Mouse (Mus musculus) heart, postnatal 25 days (tissue): Measurements from ENCODE around the gene Polr2b. TPM values are rescaled to one million over a fixed set of nuclear protein-coding genes. Genes with fewer than 3 reads are reported as not detected.

ENCODE experiments used
- DNase-seq: peaks from one replicate; pipeline ENCODE4 v3.0.0; 2022; ENCODE audit warnings: low spot score
- intact Hi-C: fragments of 180-260 bp; cut with DNase I; formaldehyde crosslinking; loops from one replicate; pipeline ENCODE4 v1.15.1; 2025
- total RNA-seq, 2 experiments: library from RNA; stranded (reverse); gene quantifications; 2 replicates each; pipeline ENCODE4 v1.2.3; 2021

The Polr2b gene
- total RNA-seq, 2 experiments from 2014 or later = 32.2 to 34.5 TPM

DNA sequence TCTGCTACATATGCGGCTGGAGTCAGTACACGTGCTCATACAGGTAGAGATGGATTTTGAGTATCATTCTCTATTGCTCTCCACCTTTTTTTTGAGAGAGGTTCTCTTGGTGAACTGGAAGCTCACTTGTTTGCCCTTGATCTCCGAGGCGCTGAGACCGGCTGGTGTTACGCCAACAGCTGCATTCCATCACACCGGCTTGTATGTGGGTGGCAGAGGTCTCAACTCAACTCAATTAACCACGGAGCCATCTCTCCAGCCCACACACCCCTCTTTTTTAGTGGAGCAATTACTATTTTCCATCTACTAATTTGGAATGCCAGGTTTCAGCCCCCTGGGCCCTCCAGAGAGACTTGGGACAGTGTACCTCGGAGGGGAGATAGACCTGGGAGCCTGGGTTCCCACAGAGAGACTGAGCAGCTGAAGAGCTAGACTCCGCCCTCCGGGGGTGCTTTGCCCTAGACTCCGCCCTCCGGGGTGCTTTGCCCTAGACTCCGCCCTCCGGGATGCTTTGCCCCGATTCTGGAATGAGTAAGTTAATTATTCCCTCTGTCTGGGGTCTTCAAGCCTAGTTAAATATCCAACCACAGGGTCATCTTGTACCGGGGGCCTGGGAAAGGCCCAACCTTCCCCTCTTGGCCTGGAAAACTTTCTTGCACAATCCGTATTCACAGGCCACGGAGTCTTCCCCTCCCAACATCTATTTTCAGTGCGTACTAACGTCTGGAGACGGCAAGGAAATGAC, 47.6 kb downstream of the Polr2b start:
- DNase-seq = peak; percentile 59
- intact Hi-C loops = no loop called here

DNA sequence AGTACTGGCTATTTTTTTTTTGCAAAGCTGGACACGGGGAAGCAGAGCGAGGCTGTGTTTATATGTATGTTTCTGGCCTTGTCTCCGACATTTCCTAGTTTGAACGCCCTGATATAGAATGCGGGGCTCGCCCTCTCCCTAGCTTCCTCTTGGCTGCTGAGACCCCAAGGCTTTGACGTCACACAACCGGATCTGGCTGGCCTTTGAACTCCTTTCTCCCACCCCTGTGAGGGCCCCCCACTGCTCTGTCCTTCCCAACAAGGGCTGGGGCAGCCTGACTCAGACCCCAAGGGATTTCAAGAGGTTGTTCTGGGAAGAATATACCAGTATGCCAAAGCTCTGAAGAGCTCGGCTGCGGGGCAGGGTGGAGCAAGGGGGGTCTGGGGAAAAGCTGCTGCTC, 48.4 kb downstream of the Polr2b start:
- intact Hi-C loops = no loop called here
- DNase-seq = peak; percentile 61

DNA sequence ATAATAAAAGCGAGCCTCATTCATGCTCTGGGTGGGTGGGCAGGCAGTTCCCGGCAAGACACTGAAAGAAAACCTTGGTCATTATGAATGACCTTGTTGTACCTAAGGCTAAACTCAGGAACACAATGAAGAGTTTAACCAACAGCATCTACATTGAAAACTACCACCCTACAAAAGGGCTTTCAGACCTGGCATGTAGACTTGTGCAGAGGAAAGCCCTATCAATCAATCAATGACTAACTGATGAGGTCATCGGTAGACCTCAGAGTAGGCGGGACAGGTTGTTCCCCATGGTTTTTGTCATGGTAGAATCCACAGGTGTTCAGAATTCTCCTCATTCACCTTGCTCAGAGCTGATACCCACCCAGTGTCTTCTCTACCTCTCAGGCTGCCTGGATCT, 50.0 kb downstream of the Polr2b start:
- intact Hi-C loops = no loop called here
- no peak for DNase-seq

DNA sequence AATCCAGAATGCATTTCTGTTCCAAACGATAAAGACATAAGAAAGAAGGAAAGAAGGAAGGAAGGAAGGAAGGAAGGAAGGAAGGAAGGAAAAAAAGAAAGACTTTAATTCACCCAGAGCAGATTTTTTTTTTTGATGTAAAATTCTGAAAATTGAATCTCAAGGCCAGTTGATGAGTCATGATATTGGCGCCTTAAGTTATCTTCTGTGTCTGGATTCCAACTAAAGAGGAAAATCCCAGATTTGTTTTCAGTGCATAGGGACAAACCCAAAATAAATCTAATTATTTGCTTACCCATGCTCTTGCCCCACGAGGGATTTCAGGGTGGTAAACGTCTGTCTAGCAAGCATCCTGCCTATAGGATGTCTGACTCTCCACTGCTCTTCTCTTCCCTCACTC, 51.1 kb downstream of the Polr2b start:
- no peak for DNase-seq
- intact Hi-C loops = no loop called here

DNA sequence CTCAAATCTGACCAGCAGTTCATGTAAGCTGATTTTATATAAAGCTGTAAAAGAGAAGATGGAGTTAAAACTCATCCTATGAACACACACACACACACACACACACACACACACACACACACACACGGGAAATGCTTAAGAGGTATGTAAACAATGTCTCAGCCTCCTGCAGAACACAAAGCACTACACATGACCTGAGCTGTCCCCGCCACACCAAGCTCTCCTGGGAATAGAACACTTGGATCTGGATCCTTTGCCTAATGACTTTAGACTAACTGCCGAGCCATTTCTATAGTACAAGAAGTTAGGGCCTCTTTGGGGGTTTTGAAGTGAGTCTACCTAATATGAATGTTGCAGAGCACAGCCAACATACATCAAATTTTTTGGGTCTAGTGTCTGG, 52.2 kb downstream of the Polr2b start:
- intact Hi-C loops = no loop called here
- DNase-seq = no peak

DNA sequence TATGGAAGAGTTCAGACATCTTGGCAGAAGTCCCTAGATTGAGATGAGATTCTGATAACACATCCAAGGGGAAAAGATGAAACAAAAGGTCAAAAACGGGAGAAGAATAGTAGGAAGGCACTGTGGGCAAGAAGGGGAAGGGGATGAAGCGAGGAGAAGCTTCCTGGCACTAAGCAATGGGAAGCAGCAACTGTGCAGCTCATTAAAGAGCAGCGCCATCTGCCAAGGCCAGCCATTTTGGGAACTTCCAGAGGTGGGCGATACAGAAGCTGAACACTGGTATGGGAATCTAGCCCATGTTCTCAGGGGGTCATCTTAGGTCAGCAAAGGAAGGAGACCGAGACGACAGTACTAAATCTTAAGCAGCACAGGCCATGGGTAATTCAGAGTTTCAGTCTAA, 53.7 kb downstream of the Polr2b start:
- no peak for DNase-seq
- intact Hi-C loops = no loop called here

DNA sequence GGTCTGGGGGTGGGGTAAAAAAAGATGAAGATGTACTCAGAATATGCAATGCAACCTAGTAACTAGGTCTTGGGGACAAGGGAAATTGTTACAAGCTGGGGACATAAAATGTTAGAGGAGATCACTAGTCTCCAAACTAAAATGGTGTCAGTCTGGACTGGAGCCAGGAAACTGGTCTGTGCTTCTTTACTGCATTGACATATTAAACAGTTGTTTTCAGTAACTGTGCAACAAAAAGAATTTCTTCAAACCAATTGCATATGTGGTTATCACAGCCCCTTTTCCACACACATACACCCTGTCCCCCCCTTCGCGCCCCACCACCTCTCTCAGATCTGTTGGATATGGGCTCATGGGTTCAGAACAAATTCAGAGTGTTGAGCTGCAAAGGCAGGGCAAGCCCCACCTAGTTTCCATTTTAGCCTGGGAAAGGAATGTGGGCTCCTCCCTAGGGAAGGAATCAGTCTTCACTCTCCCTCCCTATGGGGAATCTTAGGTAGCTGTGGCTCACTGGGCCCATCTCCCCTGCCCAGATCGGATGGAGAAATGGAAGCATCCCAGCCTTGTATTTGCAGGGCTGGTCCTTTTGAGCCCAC, 54.6 kb downstream of the Polr2b start:
- DNase-seq = no peak
- intact Hi-C loops = no loop called here

DNA sequence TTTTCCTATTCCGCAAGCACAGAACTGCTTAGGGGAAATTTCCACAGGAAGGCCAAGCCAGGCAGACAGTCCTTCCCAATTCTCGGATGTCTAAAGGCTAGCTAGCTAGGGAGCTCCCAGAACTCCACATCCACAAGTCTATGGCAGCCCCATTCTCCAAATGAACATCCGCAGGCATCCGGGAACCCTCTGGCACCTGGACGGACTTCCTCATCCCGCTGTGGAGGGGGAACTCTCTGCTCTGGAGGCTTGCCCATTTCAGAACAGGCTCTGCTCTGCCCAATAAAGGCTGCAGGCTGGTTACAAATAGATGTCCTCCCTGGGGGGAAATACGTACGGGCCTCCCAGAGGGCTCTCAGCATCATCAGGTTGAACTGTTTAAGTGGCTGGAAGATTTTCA, 56.4 kb downstream of the Polr2b start:
- peak; percentile 40 for DNase-seq
- intact Hi-C loops = no loop called here

DNA sequence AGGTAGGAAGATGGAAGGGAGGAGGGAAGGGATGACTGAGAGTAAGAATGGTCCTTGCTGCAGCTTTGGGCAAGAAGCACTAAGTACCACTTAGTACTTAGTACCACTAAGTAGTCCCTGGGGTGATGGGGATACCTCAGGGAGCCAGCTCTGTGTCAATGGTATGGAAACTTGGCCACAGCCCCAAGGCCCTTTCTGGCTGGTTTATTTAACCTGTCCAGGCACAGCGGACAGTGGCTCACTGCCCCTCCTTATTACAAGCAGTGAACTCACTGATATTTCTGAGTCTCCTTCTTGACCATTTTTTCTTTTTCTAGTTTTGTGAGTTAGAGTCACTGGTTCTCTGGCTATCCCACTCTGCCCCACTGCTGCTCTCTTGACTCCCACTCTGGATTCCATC, 57.2 kb downstream of the Polr2b start:
- intact Hi-C loops = no loop called here
- DNase-seq = no peak

DNA sequence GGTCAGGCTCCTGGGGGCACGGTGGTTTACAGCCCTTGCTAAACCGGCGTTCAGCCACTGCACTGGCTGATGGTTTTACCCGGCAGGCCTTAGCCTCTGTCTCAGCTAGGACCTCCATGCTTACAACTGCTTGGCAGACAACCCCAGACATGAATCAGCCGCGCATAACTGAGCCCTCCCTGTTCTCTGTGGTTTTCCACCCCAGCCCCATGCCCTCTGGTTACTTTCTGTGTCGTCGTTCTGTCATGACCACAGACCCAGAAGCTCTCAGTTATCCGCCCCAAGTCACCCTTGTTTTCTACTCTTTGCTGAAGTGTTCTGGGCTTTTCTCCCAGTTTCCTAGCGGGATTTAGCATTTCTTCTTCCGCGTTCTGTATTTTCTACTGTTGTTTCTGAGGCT, 57.7 kb downstream of the Polr2b start:
- DNase-seq = peak; percentile 39
- intact Hi-C loops = no loop called here

DNA sequence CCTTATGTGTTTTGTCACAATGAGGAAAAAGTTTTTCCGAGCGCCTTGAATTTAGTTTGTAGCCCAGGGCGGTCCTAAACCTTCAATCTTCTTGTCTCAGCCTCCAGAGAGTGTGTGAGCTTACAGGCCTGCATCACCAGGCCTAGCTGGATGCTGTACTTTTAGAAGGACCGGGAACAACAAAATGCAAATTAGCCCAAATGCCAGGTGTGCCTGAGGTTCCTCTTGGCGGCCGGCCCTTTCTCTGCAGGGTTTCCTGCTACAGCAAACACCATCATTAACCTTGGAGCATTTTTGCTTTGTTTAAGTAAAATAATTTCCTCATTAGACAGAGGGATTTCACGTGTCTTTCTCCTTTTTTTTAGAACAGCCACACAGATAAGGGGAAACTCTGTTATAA, 58.2 kb downstream of the Polr2b start:
- intact Hi-C loops = no loop called here
- DNase-seq = no peak

DNA sequence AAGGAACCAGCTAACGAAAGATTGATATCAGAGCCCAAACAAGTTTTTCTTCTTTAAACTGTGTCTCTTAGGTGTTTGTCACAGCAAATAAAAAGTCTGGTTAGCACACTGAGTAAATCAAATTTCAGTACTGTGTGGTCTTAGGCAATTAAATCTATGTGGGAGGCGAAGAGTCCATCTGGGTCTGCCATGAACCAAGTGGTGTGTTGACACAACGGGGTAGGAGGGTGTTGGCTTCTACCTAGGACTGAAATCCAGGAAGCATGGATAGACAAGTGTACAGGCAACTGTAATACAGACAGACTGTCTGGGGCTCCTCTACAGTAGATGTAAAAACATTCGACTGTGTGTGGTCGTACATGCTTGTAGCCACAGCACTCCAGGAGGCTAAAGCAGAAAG, 59.4 kb downstream of the Polr2b start:
- no peak for DNase-seq
- intact Hi-C loops = no loop called here

DNA sequence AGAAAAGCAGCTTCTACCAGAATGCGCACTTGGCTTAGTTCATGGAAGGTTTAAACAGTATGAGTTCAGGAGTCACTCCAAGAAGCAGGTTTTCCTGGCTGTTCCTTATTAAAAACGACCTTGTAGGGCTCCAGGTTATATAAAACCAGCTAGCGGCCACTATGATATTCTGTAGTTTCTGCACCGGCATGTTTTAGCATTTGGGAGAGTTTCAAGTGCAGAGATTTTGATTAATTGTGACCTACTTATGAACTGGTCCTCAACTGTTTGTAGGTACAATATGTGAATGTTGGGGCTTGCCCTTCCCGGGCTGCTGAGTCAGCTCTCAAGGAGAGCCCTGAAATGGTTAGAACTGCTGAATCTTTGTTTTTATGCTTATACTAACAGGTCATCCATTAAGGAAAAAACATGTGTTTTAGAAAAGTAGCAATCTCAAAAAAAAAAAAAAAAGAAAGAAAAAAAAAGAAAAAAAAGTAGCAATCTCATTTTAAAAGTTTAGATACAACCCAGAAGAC, 60.5 kb downstream of the Polr2b start:
- intact Hi-C loops = no loop called here
- no peak for DNase-seq

DNA sequence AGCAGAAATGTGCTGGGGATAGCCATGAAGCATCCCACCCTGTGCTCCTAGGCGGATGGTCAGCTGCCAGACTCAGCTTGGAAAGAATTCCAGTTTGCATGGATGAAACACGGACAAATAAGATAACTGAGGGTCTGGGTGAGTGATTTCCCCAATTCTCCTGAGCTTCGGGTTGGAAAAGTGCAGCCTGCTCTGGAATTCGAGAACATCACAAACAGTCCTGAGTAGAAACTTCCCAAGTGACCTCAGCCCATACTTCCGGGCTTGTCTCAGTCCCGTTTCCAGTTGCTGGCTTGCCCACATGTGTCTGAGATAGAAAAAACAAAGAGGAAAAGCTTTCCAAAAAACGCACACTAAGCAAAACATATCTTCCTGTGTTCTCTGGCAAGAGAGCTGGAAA, 62.3 kb downstream of the Polr2b start:
- intact Hi-C loops = no loop called here

DNA sequence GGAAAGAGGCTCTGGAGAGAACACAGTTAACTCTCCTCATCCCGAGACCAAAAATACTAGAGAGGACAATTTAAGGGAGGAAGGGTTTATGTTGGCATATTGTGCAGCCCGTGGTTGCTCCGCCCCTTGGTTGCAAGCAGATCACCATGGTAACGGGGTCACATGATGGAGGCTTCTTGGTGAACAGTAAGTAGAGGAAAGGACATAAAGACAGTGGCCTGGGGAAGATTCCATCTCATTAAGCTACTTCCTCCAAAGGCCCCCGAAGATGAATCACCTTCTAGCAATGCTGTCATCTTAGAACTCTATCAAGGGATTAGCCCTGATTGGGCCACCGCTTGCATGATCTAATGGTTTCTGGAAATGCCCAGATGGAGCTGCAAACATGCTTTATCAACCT, 62.8 kb downstream of the Polr2b start:
- intact Hi-C loops = no loop called here
- no peak for DNase-seq

More for the DNA sequence above, 62.3 kb downstream of the Polr2b start:
- DNase-seq = peak; percentile 70

DNA sequence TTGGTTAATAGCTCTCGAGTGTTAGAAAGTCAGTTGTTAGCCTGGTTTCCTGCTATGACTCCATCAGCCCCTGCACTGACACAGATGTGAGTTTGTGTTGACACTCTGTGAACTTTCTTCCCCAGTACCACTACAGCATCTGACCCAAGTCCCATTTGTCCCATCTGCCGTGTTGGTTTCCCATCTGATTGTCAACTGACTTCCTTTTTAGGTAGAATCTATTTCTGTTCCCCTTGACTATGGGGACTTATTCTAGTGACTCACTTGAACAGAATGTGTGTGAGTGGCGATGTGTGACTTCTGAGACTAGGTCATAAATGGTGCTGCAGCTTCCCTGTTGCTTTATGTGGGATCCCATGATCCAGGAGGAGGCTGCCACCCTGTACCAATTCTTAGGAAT, 65.0 kb downstream of the Polr2b start:
- DNase-seq = no peak
- intact Hi-C loops = no loop called here

DNA sequence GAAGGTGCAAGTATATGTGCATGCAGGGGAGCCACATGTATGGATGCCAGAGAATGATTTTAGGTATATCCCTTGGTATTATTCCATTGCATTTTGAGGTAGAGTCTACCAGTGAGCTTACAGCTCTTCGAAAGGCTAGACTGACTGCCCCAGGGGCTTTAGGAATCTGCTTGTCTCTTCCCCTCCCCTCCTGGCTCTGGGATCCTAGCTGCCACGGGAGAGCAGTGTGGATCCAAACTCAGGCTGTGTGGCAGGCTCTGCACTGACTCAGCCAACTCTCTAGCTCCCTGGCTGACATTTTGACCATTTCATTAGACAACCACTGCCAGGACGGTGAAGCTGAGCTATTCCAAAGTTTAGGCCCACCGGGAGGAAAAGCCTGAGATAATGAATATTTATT, 65.6 kb downstream of the Polr2b start:
- intact Hi-C loops = no loop called here

DNA sequence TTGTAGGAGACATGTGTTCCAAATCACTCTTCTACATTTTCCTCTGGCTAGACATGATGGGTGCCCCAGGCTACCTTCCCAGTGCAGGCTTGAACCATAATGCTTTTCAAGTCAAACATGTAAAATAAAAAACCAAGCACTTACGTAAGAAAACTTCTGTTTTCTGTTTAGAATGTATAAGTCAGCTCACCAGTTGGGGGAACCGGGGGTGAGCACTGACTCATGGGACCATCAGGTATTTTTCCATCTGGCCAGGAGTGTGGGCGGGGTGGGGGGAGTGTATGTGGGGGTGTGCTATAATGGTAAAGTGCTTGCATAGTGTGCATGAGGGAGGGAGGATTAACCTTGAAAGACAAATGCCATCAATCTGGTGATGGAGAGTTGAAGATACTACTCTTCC, 68.1 kb downstream of the Polr2b start:
- DNase-seq = no peak

More for the DNA sequence above, 65.6 kb downstream of the Polr2b start:
- DNase-seq = no peak

DNA sequence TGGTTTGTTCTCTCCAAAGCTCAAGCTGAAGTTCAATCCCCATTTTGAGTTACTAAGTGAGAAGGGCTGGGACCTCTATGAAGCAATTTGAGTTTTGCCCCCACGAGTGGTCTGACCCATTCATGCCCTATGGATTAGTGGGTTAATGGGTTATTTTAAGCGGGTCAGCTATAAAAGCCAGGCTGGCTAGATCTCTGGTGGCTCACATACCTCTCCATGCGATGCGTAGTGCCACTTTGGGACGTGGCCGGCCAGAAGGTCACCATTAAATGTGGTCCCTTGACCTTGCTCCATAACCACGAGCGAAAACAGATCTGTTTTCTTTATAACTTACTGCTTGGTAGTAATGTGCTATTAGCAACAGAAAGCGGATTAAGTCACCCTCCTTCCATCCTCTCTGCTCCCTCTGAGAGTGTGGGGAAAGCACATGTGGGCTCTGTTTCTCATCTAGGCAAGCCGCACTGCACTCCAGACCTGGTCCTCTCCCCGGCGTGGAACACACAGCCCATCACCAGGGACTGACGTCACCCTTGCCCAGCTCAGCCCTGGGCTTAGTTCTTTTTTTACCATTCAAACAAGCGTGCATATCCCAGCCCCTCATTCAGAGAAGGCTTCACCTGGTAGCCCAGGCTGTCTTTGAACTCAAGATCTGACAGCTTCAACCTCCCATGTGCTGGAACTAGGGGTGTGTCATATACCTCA, 69.6 kb downstream of the Polr2b start:
- intact Hi-C loops = no loop called here
- DNase-seq = no peak

More for the DNA sequence above, 68.1 kb downstream of the Polr2b start:
- intact Hi-C loops = no loop called here

DNA sequence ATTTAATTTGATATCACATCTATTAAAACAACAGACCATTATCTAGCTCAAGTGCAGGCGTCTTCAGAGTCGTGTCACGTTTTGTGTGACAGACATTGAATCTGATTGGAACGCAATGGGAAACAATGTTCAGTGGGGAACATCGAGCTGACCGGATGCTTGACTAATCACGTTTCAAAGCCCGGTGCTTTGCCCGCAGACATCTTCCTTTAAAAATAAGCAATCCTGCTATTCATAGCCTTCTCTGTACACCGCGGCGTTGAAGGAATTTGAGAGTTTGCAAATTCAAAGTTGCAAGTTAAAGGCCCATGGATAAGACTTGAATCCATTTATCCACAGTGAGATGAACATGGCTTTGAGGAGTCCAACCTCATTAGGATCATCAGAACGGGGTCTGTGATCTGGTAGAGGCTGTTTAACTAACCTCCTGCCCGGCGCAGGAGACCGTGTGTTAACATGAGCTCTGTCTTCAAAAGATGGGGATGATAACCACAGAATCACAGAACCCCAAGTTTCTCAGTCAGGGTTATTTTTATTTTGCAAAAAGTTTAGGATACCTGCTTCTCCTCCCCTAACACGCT, 70.5 kb downstream of the Polr2b start:
- intact Hi-C loops = no loop called here
- DNase-seq = no peak

DNA sequence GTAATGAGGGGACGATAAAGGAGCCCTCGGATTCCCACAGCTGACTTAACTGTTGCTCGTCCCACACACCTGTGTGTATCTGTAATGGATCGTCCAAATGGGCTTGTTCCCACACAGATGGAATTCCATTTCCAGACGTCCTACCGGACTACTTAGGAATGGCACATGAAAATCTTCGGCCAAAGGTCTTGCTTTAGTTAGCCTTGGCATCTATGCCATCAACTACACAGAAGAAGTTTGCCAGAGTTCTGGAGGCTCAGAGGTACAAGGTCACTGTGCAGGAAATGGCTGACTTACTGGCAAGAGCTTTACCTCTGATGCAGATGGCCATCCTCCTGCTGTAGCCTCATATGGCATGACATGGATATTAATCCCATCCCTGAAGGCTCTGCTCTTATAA, 71.3 kb downstream of the Polr2b start:
- no peak for DNase-seq
- intact Hi-C loops = no loop called here
